ENCODE assay signal across 15 mouse cellular contexts in the genomic region with DNA sequence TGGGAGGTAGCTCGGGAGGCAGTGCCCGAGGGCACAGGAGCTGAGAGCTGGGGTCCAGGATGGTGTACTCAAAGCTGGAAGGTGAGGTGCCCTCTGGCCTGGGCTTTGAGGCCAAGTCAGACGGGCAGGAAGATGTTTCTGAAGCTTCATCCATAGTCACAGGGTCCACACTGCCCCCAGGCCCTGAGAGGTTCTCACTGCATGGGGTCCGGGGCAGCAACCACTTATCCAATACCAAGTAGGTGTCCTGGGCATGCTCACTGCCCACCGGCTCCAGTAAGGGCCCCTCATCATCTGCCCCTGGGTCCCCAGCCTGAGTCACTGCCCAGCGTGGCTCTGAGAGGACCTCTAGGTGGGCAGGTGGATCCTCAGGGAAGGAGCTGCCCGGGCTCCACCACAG. TPM values are rescaled to one million over a fixed set of nuclear protein-coding genes. Genes with fewer than 3 reads are reported as not detected.
"Had no signal": no experiment of that assay in that cellular context is flagged by ENCODE, and none has a peak within 500 bp of the region (broad histone marks: within the 10 kb centered on the region; RNA-seq: fewer than 3 reads in every experiment).

No protein-coding gene starts in this region.

- DNase-seq: kidney, adult 8-10 months; kidney, postnatal 10 days; lung, adult 2 months; lung, postnatal 36 days; right cerebral cortex, postnatal 14 days; thymus, adult 2 months; thymus, postnatal 25 days had no signal

- H3K4me2 ChIP-seq: intestine, embryonic 15.5 days; midbrain, embryonic 12.5 days; stomach, embryonic 15.5 days had no signal

- H3K9ac ChIP-seq: intestine, embryonic 15.5 days; midbrain, embryonic 12.5 days; stomach, embryonic 15.5 days had no signal

- H3K4me3 ChIP-seq: intestine, embryonic 15.5 days; left cerebral cortex, adult 2 months; limb, embryonic 10.5 days; midbrain, embryonic 12.5 days; stomach, embryonic 15.5 days had no signal

- ATAC-seq: intestine, embryonic 15.5 days; lung, postnatal 0 days; midbrain, embryonic 16.5 days had no signal

- H3K9me3 ChIP-seq: intestine, embryonic 15.5 days; limb, embryonic 10.5 days; midbrain, embryonic 12.5 days; stomach, embryonic 15.5 days had no signal

- H3K36me3 ChIP-seq: intestine, embryonic 15.5 days; midbrain, embryonic 12.5 days; stomach, embryonic 15.5 days had no signal

- H3K27ac ChIP-seq: intestine, embryonic 15.5 days; left cerebral cortex, adult 2 months; limb, embryonic 10.5 days; midbrain, embryonic 12.5 days; stomach, embryonic 15.5 days had no signal

RNA-seq across cellular contexts. Expression of gene Rgl3, which starts 30.0 kb away (rescaled TPM):
- total RNA-seq: megakaryocyte progenitor cell, adult 5-6 weeks had no signal
